Mouse (Mus musculus): ENCODE results near the gene Asnsd1. TPM values are rescaled to one million over a fixed set of nuclear protein-coding genes. Genes with fewer than 3 reads are reported as not detected.
A peak's percentile ranks its signal among the peaks of the same experiment; 100 is the strongest.
"Not testable (repeated sequence)": the region's sequence is repeated elsewhere in the genome, so short reads cannot be mapped to it uniquely, and the experiment has no call there.

Asnsd1 gene
- polyA plus RNA-seq (2015; fragmentation: Nextera tagmentation; extraction: Ambion mirVana), result 67.5 and 69.7 TPM in 2 replicates

- H3K27me3 ChIP-seq (replicated peaks; ENCODE audit: control insufficient read depth, insufficient read depth, low read length), result no peaks in the 10 kb centered on the region
- peak within 1 kb of the TSS; percentile 87 for H3K4me3 ChIP-seq (ENCODE audit: low read length)
- peak within 1 kb of the TSS; percentile 53 for H3K4me2 ChIP-seq (ENCODE audit: low read depth, low read length)
- peak within 1 kb of the TSS; percentile 95 for H3K9ac ChIP-seq (ENCODE audit: low read depth, low read length)
- peaks cover 6% of the 10 kb centered on the region for H3K4me1 ChIP-seq (ENCODE audit: control insufficient read depth, insufficient read depth, low read length)
- peak within 1 kb of the TSS; percentile 80 for H3K27ac ChIP-seq (ENCODE audit: low read length)
- ATAC-seq, result peak; percentile 100
- WGBS, result under 1% methylated on average over 44 of the region's 44 CpGs
- H3K9me3 ChIP-seq (ENCODE audit: control insufficient read depth, low read length), result no peaks in the 10 kb centered on the region
- H3K36me3 ChIP-seq (ENCODE audit: control insufficient read depth, insufficient read depth, low read length), result peaks cover 3% of the 10 kb centered on the region; the same call in 1 of the 2 replicates
Observed at GRCm38 (mm10) chr1:53352327-53353261, at the start of gene Asnsd1, which contains the start of the genes Asdurf and Gm28551. TSS of gene Asnsd1 (minus strand) at chr1:53352752. TSS of gene Asdurf (minus strand) at chr1:53352619. TSS of gene Gm28551 (minus strand) at chr1:53352667.

GRCm38 (mm10) chr1:53393936-53394760 is 41.6 kb upstream of the Asnsd1 start:
- H3K9me3 ChIP-seq (ENCODE audit: control insufficient read depth, low read length); H3K36me3 ChIP-seq (ENCODE audit: control insufficient read depth, insufficient read depth, low read length); H3K4me3 ChIP-seq (ENCODE audit: low read length); H3K9ac ChIP-seq (ENCODE audit: low read depth, low read length); H3K4me1 ChIP-seq (ENCODE audit: control insufficient read depth, insufficient read depth, low read length); H3K4me2 ChIP-seq (ENCODE audit: low read depth, low read length); ATAC-seq; H3K27ac ChIP-seq (ENCODE audit: low read length); H3K27me3 ChIP-seq (replicated peaks; ENCODE audit: control insufficient read depth, insufficient read depth, low read length): not testable (repeated sequence)
- 38% methylated on average over 21 of the region's 21 CpGs for WGBS

- no peaks in the 10 kb centered on the region for H3K4me1 ChIP-seq (ENCODE audit: control insufficient read depth, insufficient read depth, low read length)
- no peaks in the 10 kb centered on the region for H3K27me3 ChIP-seq (replicated peaks; ENCODE audit: control insufficient read depth, insufficient read depth, low read length)
- H3K9me3 ChIP-seq (ENCODE audit: control insufficient read depth, low read length), result no peaks in the 10 kb centered on the region; the same call in 1 of the 2 replicates
- H3K4me2 ChIP-seq (ENCODE audit: low read depth, low read length), result no peak overlapping the region
- no peak overlapping the region for H3K9ac ChIP-seq (ENCODE audit: low read depth, low read length)
- no peak overlapping the region for H3K4me3 ChIP-seq (ENCODE audit: low read length)
- 92% methylated on average over 14 of the region's 14 CpGs for WGBS
- no peak overlapping the region for H3K27ac ChIP-seq (ENCODE audit: low read length)
- ATAC-seq, result no peak
- H3K36me3 ChIP-seq (ENCODE audit: control insufficient read depth, insufficient read depth, low read length), result no peaks in the 10 kb centered on the region
Observed at GRCm38 (mm10) chr1:53388762-53389161, 36.2 kb upstream of the Asnsd1 start.

GRCm38 (mm10) chr1:53384085-53384688 is 31.6 kb upstream of the Asnsd1 start:
- Histone ChIP-seq H3K9ac (ENCODE audit: low read depth, low read length) (no peak overlapping the region), H3K4me3 (ENCODE audit: low read length) (no peak overlapping the region), H3K27ac (ENCODE audit: low read length) (no peak overlapping the region), H3K36me3 (ENCODE audit: control insufficient read depth, insufficient read depth, low read length) (no peaks in the 10 kb centered on the region), H3K4me1 (ENCODE audit: control insufficient read depth, insufficient read depth, low read length) (no peaks in the 10 kb centered on the region), H3K9me3 (ENCODE audit: control insufficient read depth, low read length) (no peaks in the 10 kb centered on the region), H3K27me3 (replicated peaks; ENCODE audit: control insufficient read depth, insufficient read depth, low read length) (no peaks in the 10 kb centered on the region), H3K4me2 (ENCODE audit: low read depth, low read length) (no peak overlapping the region)
- 72% methylated on average over 6 of the region's 6 CpGs for WGBS
- no peak for ATAC-seq

DNA sequence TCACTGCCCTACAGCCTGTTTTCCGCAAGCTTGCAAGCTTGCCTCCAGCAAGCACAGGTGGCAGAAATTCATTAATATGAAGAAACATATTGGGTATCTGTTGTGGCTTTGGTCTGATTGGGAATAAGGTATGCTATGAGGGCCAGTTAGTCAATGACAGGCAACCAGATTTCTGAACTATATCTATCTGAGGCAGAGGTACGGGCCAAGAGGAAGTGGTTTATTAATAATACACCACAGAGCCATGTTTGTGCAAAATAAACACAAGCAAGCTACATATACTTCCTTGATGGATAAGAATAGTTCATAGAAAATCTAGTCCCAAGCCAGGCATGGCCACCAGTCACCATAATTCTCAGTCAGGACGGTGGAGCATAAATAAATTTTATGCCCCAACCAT is 25.2 kb upstream of the Asnsd1 start:
- Histone ChIP-seq H3K27ac (ENCODE audit: low read length) (no peak overlapping the region), H3K4me3 (ENCODE audit: low read length) (no peak overlapping the region), H3K9ac (ENCODE audit: low read depth, low read length) (no peak overlapping the region), H3K27me3 (replicated peaks; ENCODE audit: control insufficient read depth, insufficient read depth, low read length) (no peaks in the 10 kb centered on the region), H3K36me3 (ENCODE audit: control insufficient read depth, insufficient read depth, low read length) (no peaks in the 10 kb centered on the region), H3K4me2 (ENCODE audit: low read depth, low read length) (no peak overlapping the region), H3K9me3 (ENCODE audit: control insufficient read depth, low read length) (no peaks in the 10 kb centered on the region), H3K4me1 (ENCODE audit: control insufficient read depth, insufficient read depth, low read length) (no peaks in the 10 kb centered on the region)
- no peak for ATAC-seq
- WGBS, result 78% methylated on average over 3 of the region's 3 CpGs

GRCm38 (mm10) chr1:53375965-53376364 is 23.4 kb upstream of the Asnsd1 start:
- H3K36me3 ChIP-seq (ENCODE audit: control insufficient read depth, insufficient read depth, low read length); H3K4me3 ChIP-seq (ENCODE audit: low read length); H3K4me1 ChIP-seq (ENCODE audit: control insufficient read depth, insufficient read depth, low read length); H3K9ac ChIP-seq (ENCODE audit: low read depth, low read length); H3K4me2 ChIP-seq (ENCODE audit: low read depth, low read length); H3K27ac ChIP-seq (ENCODE audit: low read length); H3K27me3 ChIP-seq (replicated peaks; ENCODE audit: control insufficient read depth, insufficient read depth, low read length); H3K9me3 ChIP-seq (ENCODE audit: control insufficient read depth, low read length): not testable (repeated sequence)
- ATAC-seq, result peak; percentile 66; the same call in 1 of the 2 replicates
- 71% methylated on average over 2 of the region's 2 CpGs for WGBS

- H3K36me3 ChIP-seq (ENCODE audit: control insufficient read depth, insufficient read depth, low read length), result no peaks in the 10 kb centered on the region
- no peak overlapping the region for H3K4me2 ChIP-seq (ENCODE audit: low read depth, low read length)
- no peak overlapping the region for H3K27ac ChIP-seq (ENCODE audit: low read length)
- no peaks in the 10 kb centered on the region for H3K4me1 ChIP-seq (ENCODE audit: control insufficient read depth, insufficient read depth, low read length)
- H3K4me3 ChIP-seq (ENCODE audit: low read length), result no peak overlapping the region
- ATAC-seq, result peak; percentile 86
- H3K27me3 ChIP-seq (replicated peaks; ENCODE audit: control insufficient read depth, insufficient read depth, low read length), result no peaks in the 10 kb centered on the region
- H3K9me3 ChIP-seq (ENCODE audit: control insufficient read depth, low read length), result no peaks in the 10 kb centered on the region
- no peak overlapping the region for H3K9ac ChIP-seq (ENCODE audit: low read depth, low read length)
Observed at GRCm38 (mm10) chr1:53358988-53359387, 6.4 kb upstream of the Asnsd1 start.

- ATAC-seq, result no peak
- H3K4me2 ChIP-seq (ENCODE audit: low read depth, low read length), result no peak overlapping the region
- no peak overlapping the region for H3K27ac ChIP-seq (ENCODE audit: low read length)
- H3K9me3 ChIP-seq (ENCODE audit: control insufficient read depth, low read length), result no peaks in the 10 kb centered on the region
- H3K4me3 ChIP-seq (ENCODE audit: low read length), result no peak overlapping the region
- no peaks in the 10 kb centered on the region for H3K4me1 ChIP-seq (ENCODE audit: control insufficient read depth, insufficient read depth, low read length)
- no peak overlapping the region for H3K9ac ChIP-seq (ENCODE audit: low read depth, low read length)
- WGBS, result 99% methylated on average over 2 of the region's 2 CpGs
- peaks cover 12% of the 10 kb centered on the region; the same call in 1 of the 2 replicates for H3K36me3 ChIP-seq (ENCODE audit: control insufficient read depth, insufficient read depth, low read length)
- no peaks in the 10 kb centered on the region for H3K27me3 ChIP-seq (replicated peaks; ENCODE audit: control insufficient read depth, insufficient read depth, low read length)
Observed at GRCm38 (mm10) chr1:53341071-53341470, 11.5 kb downstream of the Asnsd1 start.

GRCm38 (mm10) chr1:53337403-53337802 is 15.1 kb downstream of the Asnsd1 start:
- not testable (repeated sequence) for ATAC-seq; H3K4me2 ChIP-seq (ENCODE audit: low read depth, low read length); H3K9ac ChIP-seq (ENCODE audit: low read depth, low read length); H3K4me1 ChIP-seq (ENCODE audit: control insufficient read depth, insufficient read depth, low read length); H3K27me3 ChIP-seq (replicated peaks; ENCODE audit: control insufficient read depth, insufficient read depth, low read length); H3K9me3 ChIP-seq (ENCODE audit: control insufficient read depth, low read length); H3K27ac ChIP-seq (ENCODE audit: low read length); H3K4me3 ChIP-seq (ENCODE audit: low read length)
- H3K36me3 ChIP-seq (ENCODE audit: control insufficient read depth, insufficient read depth, low read length), result peaks cover 10% of the 10 kb centered on the region; the same call in 1 of the 2 replicates
- WGBS, result 71% methylated on average over 2 of the region's 2 CpGs

Measured in intestine, embryonic 16.5 days (tissue).